Mouse (Mus musculus): ENCODE measurements around the gene Zfp296. TPM values are rescaled to one million over a fixed set of nuclear protein-coding genes. Genes with fewer than 3 reads are reported as not detected.

The Zfp296 gene
- polyA plus RNA-seq, 1 experiment from 2014 or later, result 1.2 TPM

GRCm38 (mm10) chr7:19546007-19546406 lies 31.1 kb upstream of the Zfp296 start:
- Histone ChIP-seq H3K4me1 (ENCODE audit: control insufficient read depth, insufficient read depth, low read length) (peaks cover 11% of the 10 kb centered on the region; the same call in 1 of the 2 replicates), H3K9ac (ENCODE audit: low read depth, low read length) (no peak overlapping the region), H3K27ac (replicated peaks; ENCODE audit: low read depth, low read length) (no peak overlapping the region), H3K36me3 (ENCODE audit: control insufficient read depth, insufficient read depth, low read length) (no peaks in the 10 kb centered on the region), H3K27me3 (replicated peaks; ENCODE audit: control insufficient read depth, insufficient read depth, low read length) (no peaks in the 10 kb centered on the region), H3K4me3 (ENCODE audit: low read depth, low read length) (no peak overlapping the region), H3K4me2 (ENCODE audit: low read depth, low read length) (no peak overlapping the region), H3K9me3 (ENCODE audit: control insufficient read depth, low read length) (no peaks in the 10 kb centered on the region)
- WGBS, result 54% methylated on average over 3 of the region's 3 CpGs
- DNase-seq (ENCODE audit: low spot score) (no peak), ATAC-seq (ENCODE audit: low read depth) (no peak)

GRCm38 (mm10) chr7:19547344-19547969 lies 29.6 kb upstream of the Zfp296 start:
- no peaks in the 10 kb centered on the region for H3K27me3 ChIP-seq (replicated peaks; ENCODE audit: control insufficient read depth, insufficient read depth, low read length)
- H3K4me1 ChIP-seq (ENCODE audit: control insufficient read depth, insufficient read depth, low read length), result peaks cover under 1% of the 10 kb centered on the region; the same call in 1 of the 2 replicates
- H3K9ac ChIP-seq (ENCODE audit: low read depth, low read length), result no peak overlapping the region
- peaks cover 4% of the 10 kb centered on the region; the same call in 1 of the 2 replicates for H3K36me3 ChIP-seq (ENCODE audit: control insufficient read depth, insufficient read depth, low read length)
- H3K4me2 ChIP-seq (ENCODE audit: low read depth, low read length), result no peak overlapping the region
- no peak overlapping the region for H3K27ac ChIP-seq (replicated peaks; ENCODE audit: low read depth, low read length)
- no peaks in the 10 kb centered on the region for H3K9me3 ChIP-seq (ENCODE audit: control insufficient read depth, low read length)
- 51% methylated on average over 2 of the region's 2 CpGs for WGBS
- ATAC-seq (ENCODE audit: low read depth) (no peak), DNase-seq (ENCODE audit: low spot score) (no peak)
- no peak overlapping the region for H3K4me3 ChIP-seq (ENCODE audit: low read depth, low read length)

- DNase-seq (ENCODE audit: low spot score) (no peak), ATAC-seq (ENCODE audit: low read depth) (no peak)
- H3K4me2 ChIP-seq (ENCODE audit: low read depth, low read length), result no peak overlapping the region
- WGBS, result 84% methylated on average over 10 of the region's 10 CpGs
- no peaks in the 10 kb centered on the region for H3K4me1 ChIP-seq (ENCODE audit: control insufficient read depth, insufficient read depth, low read length)
- no peak overlapping the region for H3K27ac ChIP-seq (replicated peaks; ENCODE audit: low read depth, low read length)
- H3K4me3 ChIP-seq (ENCODE audit: low read depth, low read length), result no peak overlapping the region
- H3K27me3 ChIP-seq (replicated peaks; ENCODE audit: control insufficient read depth, insufficient read depth, low read length), result no peaks in the 10 kb centered on the region
- H3K9me3 ChIP-seq (ENCODE audit: control insufficient read depth, low read length), result no peaks in the 10 kb centered on the region
- no peak overlapping the region for H3K9ac ChIP-seq (ENCODE audit: low read depth, low read length)
- peaks cover 12% of the 10 kb centered on the region for H3K36me3 ChIP-seq (ENCODE audit: control insufficient read depth, insufficient read depth, low read length)
These were observed 27.7 kb upstream of the Zfp296 start for GRCm38 (mm10) chr7:19549394-19549793.

GRCm38 (mm10) chr7:19551634-19552033 lies 25.5 kb upstream of the Zfp296 start:
- Histone ChIP-seq H3K4me3 (ENCODE audit: low read depth, low read length) (no peak overlapping the region), H3K9me3 (ENCODE audit: control insufficient read depth, low read length) (no peaks in the 10 kb centered on the region), H3K4me1 (ENCODE audit: control insufficient read depth, insufficient read depth, low read length) (no peaks in the 10 kb centered on the region), H3K36me3 (ENCODE audit: control insufficient read depth, insufficient read depth, low read length) (peaks cover 20% of the 10 kb centered on the region), H3K27ac (replicated peaks; ENCODE audit: low read depth, low read length) (no peak overlapping the region), H3K27me3 (replicated peaks; ENCODE audit: control insufficient read depth, insufficient read depth, low read length) (no peaks in the 10 kb centered on the region), H3K9ac (ENCODE audit: low read depth, low read length) (no peak overlapping the region), H3K4me2 (ENCODE audit: low read depth, low read length) (no peak overlapping the region)
- ATAC-seq (ENCODE audit: low read depth), result no peak
- DNase-seq (ENCODE audit: low spot score), result no peak
- 71% methylated on average over 5 of the region's 5 CpGs for WGBS

GRCm38 (mm10) chr7:19552443-19552842 lies 24.6 kb upstream of the Zfp296 start:
- peak; percentile 14 for DNase-seq (ENCODE audit: low spot score)
- Histone ChIP-seq H3K4me2 (ENCODE audit: low read depth, low read length) (no peak overlapping the region), H3K36me3 (ENCODE audit: control insufficient read depth, insufficient read depth, low read length) (peaks cover 20% of the 10 kb centered on the region), H3K4me3 (ENCODE audit: low read depth, low read length) (no peak overlapping the region), H3K4me1 (ENCODE audit: control insufficient read depth, insufficient read depth, low read length) (no peaks in the 10 kb centered on the region), H3K9ac (ENCODE audit: low read depth, low read length) (no peak overlapping the region), H3K27ac (replicated peaks; ENCODE audit: low read depth, low read length) (no peak overlapping the region), H3K27me3 (replicated peaks; ENCODE audit: control insufficient read depth, insufficient read depth, low read length) (no peaks in the 10 kb centered on the region), H3K9me3 (ENCODE audit: control insufficient read depth, low read length) (no peaks in the 10 kb centered on the region)
- no peak for ATAC-seq (ENCODE audit: low read depth)
- 56% methylated on average over 2 of the region's 2 CpGs for WGBS

- ATAC-seq (ENCODE audit: low read depth) (no peak), DNase-seq (ENCODE audit: low spot score) (no peak)
- H3K9me3 ChIP-seq (ENCODE audit: control insufficient read depth, low read length), result no peaks in the 10 kb centered on the region
- no peak overlapping the region for H3K27ac ChIP-seq (replicated peaks; ENCODE audit: low read depth, low read length)
- H3K4me2 ChIP-seq (ENCODE audit: low read depth, low read length), result no peak overlapping the region
- 71% methylated on average over 1 of the region's 1 CpGs for WGBS
- H3K36me3 ChIP-seq (ENCODE audit: control insufficient read depth, insufficient read depth, low read length), result peaks cover 20% of the 10 kb centered on the region
- H3K27me3 ChIP-seq (replicated peaks; ENCODE audit: control insufficient read depth, insufficient read depth, low read length), result no peaks in the 10 kb centered on the region
- H3K4me3 ChIP-seq (ENCODE audit: low read depth, low read length), result no peak overlapping the region
- H3K9ac ChIP-seq (ENCODE audit: low read depth, low read length), result peak overlapping the region; percentile 32; the same call in 1 of the 2 replicates
- peaks cover 4% of the 10 kb centered on the region; the same call in 1 of the 2 replicates for H3K4me1 ChIP-seq (ENCODE audit: control insufficient read depth, insufficient read depth, low read length)
These were observed 22.9 kb upstream of the Zfp296 start for GRCm38 (mm10) chr7:19554168-19554567.

- Histone ChIP-seq H3K4me1 (ENCODE audit: control insufficient read depth, insufficient read depth, low read length) (peaks cover 22% of the 10 kb centered on the region), H3K9me3 (ENCODE audit: control insufficient read depth, low read length) (no peaks in the 10 kb centered on the region), H3K27me3 (replicated peaks; ENCODE audit: control insufficient read depth, insufficient read depth, low read length) (no peaks in the 10 kb centered on the region), H3K4me2 (ENCODE audit: low read depth, low read length) (no peak overlapping the region), H3K27ac (replicated peaks; ENCODE audit: low read depth, low read length) (no peak overlapping the region), H3K9ac (ENCODE audit: low read depth, low read length) (no peak overlapping the region), H3K36me3 (ENCODE audit: control insufficient read depth, insufficient read depth, low read length) (peaks cover 19% of the 10 kb centered on the region), H3K4me3 (ENCODE audit: low read depth, low read length) (no peak overlapping the region)
- DNase-seq (ENCODE audit: low spot score) (no peak), ATAC-seq (ENCODE audit: low read depth) (no peak)
- WGBS, result 85% methylated on average over 2 of the region's 2 CpGs
These were observed 20.0 kb upstream of the Zfp296 start for GRCm38 (mm10) chr7:19557086-19557485.

GRCm38 (mm10) chr7:19557982-19558900 lies 18.8 kb upstream of the Zfp296 start:
- H3K36me3 ChIP-seq (ENCODE audit: control insufficient read depth, insufficient read depth, low read length), result peaks cover 11% of the 10 kb centered on the region
- H3K4me1 ChIP-seq (ENCODE audit: control insufficient read depth, insufficient read depth, low read length), result peaks cover 26% of the 10 kb centered on the region
- DNase-seq (ENCODE audit: low spot score) (no peak), ATAC-seq (ENCODE audit: low read depth) (no peak)
- H3K9ac ChIP-seq (ENCODE audit: low read depth, low read length), result no peak overlapping the region
- no peak overlapping the region for H3K4me2 ChIP-seq (ENCODE audit: low read depth, low read length)
- no peaks in the 10 kb centered on the region for H3K27me3 ChIP-seq (replicated peaks; ENCODE audit: control insufficient read depth, insufficient read depth, low read length)
- no peaks in the 10 kb centered on the region for H3K9me3 ChIP-seq (ENCODE audit: control insufficient read depth, low read length)
- WGBS, result 90% methylated on average over 6 of the region's 6 CpGs
- no peak overlapping the region for H3K27ac ChIP-seq (replicated peaks; ENCODE audit: low read depth, low read length)
- H3K4me3 ChIP-seq (ENCODE audit: low read depth, low read length), result no peak overlapping the region
